Mouse (Mus musculus): ENCODE data around the gene Prdm11. TPM values are rescaled to one million over a fixed set of nuclear protein-coding genes. Genes with fewer than 3 reads are reported as not detected.

Prdm11 gene
- total and polyA plus RNA-seq, 2 experiments = 0.46 to 0.73 TPM

DNA sequence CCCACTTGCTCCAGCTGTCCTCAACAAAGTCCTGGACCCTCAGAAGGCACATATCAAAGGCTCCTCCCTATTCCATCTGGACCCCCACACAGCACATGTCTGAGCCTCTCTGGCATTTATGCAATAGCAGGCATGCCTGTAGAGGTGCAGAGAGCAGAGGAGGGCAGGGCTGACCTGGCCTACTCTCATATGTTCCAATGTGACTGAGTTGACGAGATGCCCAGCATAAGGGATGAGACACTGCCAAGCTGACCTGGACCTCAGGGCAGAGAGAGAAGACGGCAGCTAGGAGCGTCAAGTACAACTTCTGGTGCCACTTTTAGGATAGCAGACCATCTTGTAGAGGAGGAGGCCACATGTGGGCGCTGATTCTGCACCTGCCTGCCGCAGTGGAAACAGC is 54.0 kb downstream of the Prdm11 start:
- no peak overlapping the region for H3K4me3 ChIP-seq (ENCODE audit: insufficient read depth, low read depth, low read length)
- WGBS = 91% methylated on average over 5 of the region's 5 CpGs
- DNase-seq (ENCODE audit: extremely low read depth, low read depth, low spot score) = no peak
- no peak overlapping the region for H3K9ac ChIP-seq (ENCODE audit: low read depth, low read length)
- no peaks in the 10 kb centered on the region for H3K4me1 ChIP-seq (ENCODE audit: control insufficient read depth, insufficient read depth, low read length)
- no peaks in the 10 kb centered on the region for H3K36me3 ChIP-seq (ENCODE audit: control insufficient read depth, insufficient read depth, low read length)
- no peaks in the 10 kb centered on the region for H3K27me3 ChIP-seq (ENCODE audit: control insufficient read depth, insufficient read depth, low read length)
- no peak for TF ChIP-seq POLR2A (IDR thresholded peaks at IDR 0.05; ENCODE audit: extremely low read depth, insufficient read depth, low read length)
- H3K27ac ChIP-seq (replicated peaks; ENCODE audit: insufficient read depth, low read depth, low read length) = no peak overlapping the region
- no peaks in the 10 kb centered on the region for H3K79me2 ChIP-seq (ENCODE audit: control insufficient read depth, insufficient read depth, low read length)

GRCm38 (mm10) chr2:92989593-92989992 is 56.4 kb downstream of the Prdm11 start:
- Histone ChIP-seq H3K27ac (replicated peaks; ENCODE audit: insufficient read depth, low read depth, low read length) (no peak overlapping the region), H3K4me3 (ENCODE audit: insufficient read depth, low read depth, low read length) (no peak overlapping the region), H3K9ac (ENCODE audit: low read depth, low read length) (no peak overlapping the region), H3K27me3 (ENCODE audit: control insufficient read depth, insufficient read depth, low read length) (no peaks in the 10 kb centered on the region), H3K79me2 (ENCODE audit: control insufficient read depth, insufficient read depth, low read length) (no peaks in the 10 kb centered on the region), H3K4me1 (ENCODE audit: control insufficient read depth, insufficient read depth, low read length) (no peaks in the 10 kb centered on the region), H3K36me3 (ENCODE audit: control insufficient read depth, insufficient read depth, low read length) (no peaks in the 10 kb centered on the region)
- DNase-seq (ENCODE audit: extremely low read depth, low read depth, low spot score) = no peak
- 80% methylated on average over 9 of the region's 9 CpGs for WGBS
- TF ChIP-seq CTCF (IDR thresholded peaks at IDR 0.05; ENCODE audit: low read depth, low read length) (no peak), POLR2A (IDR thresholded peaks at IDR 0.05; ENCODE audit: extremely low read depth, insufficient read depth, low read length) (no peak)

- peak; percentile 14; the same call in 1 of the 2 replicates for TF ChIP-seq CTCF (IDR thresholded peaks at IDR 0.05; ENCODE audit: low read depth, low read length)
- no peak for TF ChIP-seq POLR2A (IDR thresholded peaks at IDR 0.05; ENCODE audit: extremely low read depth, insufficient read depth, low read length)
- Histone ChIP-seq H3K4me1 (ENCODE audit: control insufficient read depth, insufficient read depth, low read length) (no peaks in the 10 kb centered on the region), H3K36me3 (ENCODE audit: control insufficient read depth, insufficient read depth, low read length) (no peaks in the 10 kb centered on the region), H3K27me3 (ENCODE audit: control insufficient read depth, insufficient read depth, low read length) (no peaks in the 10 kb centered on the region), H3K79me2 (ENCODE audit: control insufficient read depth, insufficient read depth, low read length) (no peaks in the 10 kb centered on the region), H3K27ac (replicated peaks; ENCODE audit: insufficient read depth, low read depth, low read length) (peak overlapping the region; percentile 44), H3K4me3 (ENCODE audit: insufficient read depth, low read depth, low read length) (peak overlapping the region; percentile 27), H3K9ac (ENCODE audit: low read depth, low read length) (peak overlapping the region; percentile 33)
- peak; percentile 6 for DNase-seq (ENCODE audit: extremely low read depth, low read depth, low spot score)
- 47% methylated on average over 19 of the region's 19 CpGs for WGBS
These were observed 57.9 kb downstream of the Prdm11 start for GRCm38 (mm10) chr2:92987901-92988631.

- DNase-seq (ENCODE audit: extremely low read depth, low read depth, low spot score) = no peak
- no peak for TF ChIP-seq POLR2A (IDR thresholded peaks at IDR 0.05; ENCODE audit: extremely low read depth, insufficient read depth, low read length)
- TF ChIP-seq CTCF (IDR thresholded peaks at IDR 0.05; ENCODE audit: low read depth, low read length) = no peak
- WGBS = 85% methylated on average over 7 of the region's 7 CpGs
- H3K4me3 ChIP-seq (ENCODE audit: insufficient read depth, low read depth, low read length) = no peak overlapping the region
- no peaks in the 10 kb centered on the region for H3K79me2 ChIP-seq (ENCODE audit: control insufficient read depth, insufficient read depth, low read length)
- no peak overlapping the region for H3K9ac ChIP-seq (ENCODE audit: low read depth, low read length)
- H3K27me3 ChIP-seq (ENCODE audit: control insufficient read depth, insufficient read depth, low read length) = no peaks in the 10 kb centered on the region
- no peaks in the 10 kb centered on the region for H3K4me1 ChIP-seq (ENCODE audit: control insufficient read depth, insufficient read depth, low read length)
- peak overlapping the region; percentile 36; the same call in 1 of the 2 replicates for H3K27ac ChIP-seq (replicated peaks; ENCODE audit: insufficient read depth, low read depth, low read length)
- no peaks in the 10 kb centered on the region for H3K36me3 ChIP-seq (ENCODE audit: control insufficient read depth, insufficient read depth, low read length)
These were observed 58.8 kb downstream of the Prdm11 start for GRCm38 (mm10) chr2:92987108-92987618.

GRCm38 (mm10) chr2:92985600-92985999 is 60.4 kb downstream of the Prdm11 start:
- 80% methylated on average over 7 of the region's 7 CpGs for WGBS
- TF ChIP-seq POLR2A (IDR thresholded peaks at IDR 0.05; ENCODE audit: extremely low read depth, insufficient read depth, low read length) = no peak
- TF ChIP-seq CTCF (IDR thresholded peaks at IDR 0.05; ENCODE audit: low read depth, low read length) = no peak
- Histone ChIP-seq H3K36me3 (ENCODE audit: control insufficient read depth, insufficient read depth, low read length) (no peaks in the 10 kb centered on the region), H3K27ac (replicated peaks; ENCODE audit: insufficient read depth, low read depth, low read length) (no peak overlapping the region), H3K27me3 (ENCODE audit: control insufficient read depth, insufficient read depth, low read length) (no peaks in the 10 kb centered on the region), H3K4me3 (ENCODE audit: insufficient read depth, low read depth, low read length) (no peak overlapping the region), H3K79me2 (ENCODE audit: control insufficient read depth, insufficient read depth, low read length) (no peaks in the 10 kb centered on the region), H3K4me1 (ENCODE audit: control insufficient read depth, insufficient read depth, low read length) (no peaks in the 10 kb centered on the region), H3K9ac (ENCODE audit: low read depth, low read length) (no peak overlapping the region)
- DNase-seq (ENCODE audit: extremely low read depth, low read depth, low spot score) = no peak

DNA sequence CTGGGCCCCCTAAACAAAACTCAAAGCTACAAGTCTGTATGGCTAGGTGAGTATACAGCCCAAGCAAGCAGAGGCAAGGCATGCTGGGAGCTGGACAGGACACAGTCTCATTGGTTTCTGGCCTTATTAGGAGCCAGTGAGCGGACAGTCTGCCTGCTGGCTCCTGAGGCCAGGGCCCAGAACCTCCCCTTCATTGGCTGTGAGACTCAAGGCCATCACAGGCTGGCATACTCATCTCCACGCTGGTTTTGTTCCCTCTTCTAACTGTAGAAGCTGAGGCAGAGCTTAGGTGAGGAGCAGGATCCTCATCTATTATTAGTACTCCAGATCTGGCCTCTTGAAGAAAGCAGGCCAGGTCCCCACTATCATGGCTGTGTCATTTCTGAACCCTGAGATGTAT is 60.8 kb downstream of the Prdm11 start:
- no peak for TF ChIP-seq CTCF (IDR thresholded peaks at IDR 0.05; ENCODE audit: low read depth, low read length)
- no peak for TF ChIP-seq POLR2A (IDR thresholded peaks at IDR 0.05; ENCODE audit: extremely low read depth, insufficient read depth, low read length)
- H3K9ac ChIP-seq (ENCODE audit: low read depth, low read length) = no peak overlapping the region
- no peaks in the 10 kb centered on the region for H3K36me3 ChIP-seq (ENCODE audit: control insufficient read depth, insufficient read depth, low read length)
- H3K79me2 ChIP-seq (ENCODE audit: control insufficient read depth, insufficient read depth, low read length) = no peaks in the 10 kb centered on the region
- H3K27ac ChIP-seq (replicated peaks; ENCODE audit: insufficient read depth, low read depth, low read length) = no peak overlapping the region
- H3K27me3 ChIP-seq (ENCODE audit: control insufficient read depth, insufficient read depth, low read length) = no peaks in the 10 kb centered on the region
- no peaks in the 10 kb centered on the region for H3K4me1 ChIP-seq (ENCODE audit: control insufficient read depth, insufficient read depth, low read length)
- 89% methylated on average over 2 of the region's 2 CpGs for WGBS
- no peak overlapping the region for H3K4me3 ChIP-seq (ENCODE audit: insufficient read depth, low read depth, low read length)
- DNase-seq (ENCODE audit: extremely low read depth, low read depth, low spot score) = no peak
